Mouse (Mus musculus) layer of hippocampus, postnatal 36 days (tissue): ENCODE measurements around the gene Sh3gl1. TPM values are rescaled to one million over a fixed set of nuclear protein-coding genes. Genes with fewer than 3 reads are reported as not detected.
A peak's percentile ranks its signal among the peaks of the same experiment; 100 is the strongest.

Experiments
- DNase-seq, 2 experiments: peaks; one replicate each; pipeline ENCODE4 v3.0.0; 2022
- total RNA-seq, 2 experiments: library from RNA; stranded (reverse); gene quantifications; 2 replicates each; pipeline ENCODE4 v1.2.3; 2021

Gene Sh3gl1
- total RNA-seq, 2 experiments from 2014 or later: 61.5 to 69.6 TPM

DNA sequence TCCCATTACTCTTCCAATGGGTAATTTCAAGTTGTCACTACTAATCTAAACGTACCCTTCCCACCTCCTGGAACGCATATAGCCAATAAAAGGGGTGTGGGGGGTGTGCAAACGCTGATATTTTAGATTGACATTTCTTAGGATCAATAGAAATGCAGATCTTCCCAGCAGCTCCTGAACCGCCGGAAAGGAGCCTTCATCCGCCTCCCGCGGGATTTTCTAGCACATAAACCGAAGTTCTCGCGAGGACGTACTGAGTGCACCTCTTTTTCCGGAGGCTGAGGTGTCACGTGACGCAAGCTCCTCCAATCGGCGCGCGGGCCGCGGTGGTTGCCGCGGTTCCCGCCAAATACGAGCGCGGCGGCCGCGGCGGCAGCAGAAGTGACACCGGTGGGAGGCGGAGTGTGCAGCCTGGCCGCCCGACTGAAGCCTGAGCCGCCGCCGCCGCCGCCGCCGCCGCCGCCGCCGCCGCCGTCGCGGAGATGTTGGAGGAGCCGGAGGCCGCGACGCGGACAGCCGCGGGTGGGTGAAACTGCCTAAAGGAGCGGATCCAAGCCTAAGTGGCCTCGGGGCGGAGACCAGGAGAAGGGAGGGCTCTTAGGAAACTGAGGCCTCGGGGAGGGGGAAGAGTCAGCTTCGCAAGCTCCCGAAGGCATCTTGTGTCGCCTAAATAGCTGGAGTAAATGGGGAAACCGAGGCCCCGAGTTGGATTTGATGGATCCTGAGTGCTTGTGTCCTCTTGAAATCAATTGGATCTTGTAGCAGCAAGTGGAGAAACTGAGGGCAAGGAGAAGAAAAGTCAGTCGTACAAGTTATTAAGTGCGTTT, 3.8 kb upstream of the Sh3gl1 start, which contains the start of gene Chaf1a:
TSS of gene Chaf1a (plus strand) at position 410 of the 827 bp plus-strand sequence.
- peak; percentile 93 to 95 for DNase-seq

DNA sequence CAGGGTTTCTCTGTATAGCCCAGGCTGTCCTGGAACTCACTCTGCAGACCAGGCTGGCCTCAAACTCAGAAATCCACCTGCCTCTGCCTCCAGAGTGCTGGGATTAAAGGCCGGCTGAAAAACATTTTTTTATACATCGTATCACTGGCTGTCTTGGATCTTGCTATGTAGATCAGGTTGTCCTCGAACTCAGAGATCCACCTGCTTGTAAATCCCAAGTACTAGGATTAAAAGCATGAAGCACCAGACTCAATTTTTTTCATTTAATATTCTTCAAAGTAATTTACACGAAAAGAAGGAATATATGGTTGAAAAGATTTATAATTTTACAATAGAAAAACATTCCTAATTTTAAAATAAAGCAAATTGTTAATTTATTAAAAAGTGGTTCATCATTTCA, 2.9 kb upstream of the Sh3gl1 start:
- DNase-seq: no peak

DNA sequence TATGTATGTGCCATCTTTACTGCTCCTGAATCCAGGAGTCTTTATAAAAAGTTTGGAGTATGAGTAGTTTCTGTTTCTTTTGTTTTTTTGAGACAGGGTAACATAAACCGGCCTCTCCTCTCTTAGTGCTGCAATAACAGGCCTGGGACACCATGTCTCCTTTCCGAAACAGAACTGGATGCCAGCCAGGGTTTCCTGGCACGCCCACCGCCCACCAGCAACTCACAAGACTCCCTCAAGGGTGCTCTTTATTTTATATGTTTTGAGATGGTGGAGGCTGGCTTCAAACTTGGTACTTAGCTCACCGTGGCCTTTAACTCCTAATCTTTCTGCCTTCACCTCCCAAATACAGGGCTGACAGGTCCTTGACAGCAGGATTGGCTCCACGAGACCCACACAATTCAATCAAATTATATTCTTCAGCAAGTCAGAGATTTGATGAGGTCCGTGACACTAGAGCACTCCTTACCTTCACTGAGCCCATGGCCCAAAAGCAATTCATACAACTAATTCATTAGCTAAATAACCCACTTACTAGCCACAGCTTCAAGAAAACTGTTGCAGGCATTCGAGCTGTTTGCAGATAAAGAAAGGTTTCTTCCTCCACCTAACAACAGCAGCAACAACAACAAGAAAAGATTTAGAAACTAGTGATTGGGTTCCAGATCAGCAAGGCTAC, 2.3 kb upstream of the Sh3gl1 start:
- no peak for DNase-seq

DNA sequence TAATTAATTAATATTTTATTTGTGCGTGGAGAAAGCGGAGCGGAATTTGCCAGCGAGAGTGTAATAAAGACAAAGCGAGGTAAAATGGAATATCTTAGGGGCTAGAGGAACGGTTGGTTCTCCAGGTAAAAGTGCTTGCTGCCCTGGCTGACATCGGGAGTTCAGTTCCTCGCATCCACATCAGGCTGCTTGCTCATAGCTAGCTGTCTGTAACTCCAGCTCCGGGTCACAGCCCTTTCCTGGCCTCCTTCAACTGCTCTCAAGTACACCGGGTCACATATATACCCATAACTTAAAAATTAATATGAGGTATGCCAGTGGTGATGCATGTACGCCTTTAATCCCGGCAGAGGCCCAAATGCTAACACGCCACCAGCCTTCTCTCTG, 459 bp upstream of the Sh3gl1 start:
- no peak for DNase-seq

- DNase-seq: no peak
Observed at GRCm38 (mm10) chr17:56035216-56035615, 1.2 kb downstream of the Sh3gl1 start.

- DNase-seq: no peak
Observed at GRCm38 (mm10) chr17:56034726-56035100, 1.7 kb downstream of the Sh3gl1 start.

DNA sequence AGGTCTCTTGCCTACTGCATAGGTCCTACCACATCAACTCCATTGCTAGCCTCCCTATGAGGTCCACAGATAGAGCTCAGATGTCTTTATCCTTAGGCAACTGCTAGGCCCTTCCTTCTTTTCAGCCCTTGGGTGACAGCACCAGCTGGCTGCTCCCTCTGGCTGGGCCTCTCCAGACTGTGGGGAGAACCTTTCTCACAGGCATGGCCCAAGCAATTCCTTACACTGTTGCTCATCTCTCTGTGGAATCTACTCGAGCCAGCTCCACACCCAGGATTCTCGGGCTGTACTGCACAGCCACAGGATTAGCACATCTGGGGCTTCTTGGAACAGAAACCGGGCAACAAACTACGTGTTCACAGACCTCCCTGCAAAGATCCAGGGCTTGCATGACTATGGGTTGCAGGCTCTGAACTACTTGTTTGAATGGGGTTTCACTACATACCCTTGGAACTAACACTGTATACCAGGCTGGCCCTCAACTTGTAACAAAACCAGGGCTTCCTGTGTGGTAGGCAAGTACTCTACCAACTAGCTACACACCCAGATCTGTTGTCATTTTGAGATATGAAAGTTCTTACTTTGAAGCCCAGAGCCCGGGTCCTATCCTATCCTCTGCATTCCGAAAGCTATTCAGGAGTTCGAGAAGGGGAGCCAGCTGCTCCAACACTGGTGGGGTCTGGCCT, 2.3 kb downstream of the Sh3gl1 start:
- DNase-seq: no peak

GRCm38 (mm10) chr17:56032831-56033230, 3.6 kb downstream of the Sh3gl1 start:
- DNase-seq: no peak

GRCm38 (mm10) chr17:56032127-56032733, 4.2 kb downstream of the Sh3gl1 start:
- DNase-seq: no peak

GRCm38 (mm10) chr17:56031431-56031830, 5.0 kb downstream of the Sh3gl1 start:
- DNase-seq: no peak

- no peak for DNase-seq
Observed at GRCm38 (mm10) chr17:56030919-56031318, 5.5 kb downstream of the Sh3gl1 start.

DNA sequence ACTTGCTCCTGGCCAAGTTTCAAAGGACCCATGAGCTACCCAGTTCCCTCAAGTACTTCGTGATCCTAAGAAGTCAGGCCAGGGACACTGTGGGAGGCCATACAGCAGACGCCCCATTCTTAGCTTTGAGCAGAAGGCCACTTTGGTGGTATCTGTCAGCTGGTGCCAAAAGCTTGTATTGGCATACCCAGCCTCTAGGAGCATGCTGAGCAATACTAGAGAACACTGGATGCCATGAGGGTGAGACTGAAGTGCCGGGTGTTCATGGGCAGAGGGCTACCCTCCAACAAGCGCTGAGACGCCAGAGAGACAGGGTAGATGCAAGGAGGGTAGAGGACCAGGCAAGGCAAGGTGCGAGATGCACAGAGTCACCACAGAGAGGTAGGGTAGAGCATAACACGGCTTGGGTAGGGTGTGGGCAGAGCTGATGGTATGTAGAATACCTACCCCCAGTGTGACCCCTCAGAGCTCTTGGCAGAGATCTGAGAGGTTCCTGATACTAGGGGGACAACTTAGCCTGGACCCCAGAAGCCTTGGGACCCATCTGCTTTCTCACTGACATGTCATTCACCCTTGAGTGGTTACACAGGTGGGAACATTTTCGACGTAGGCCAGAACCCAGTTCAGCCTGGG, 6.1 kb downstream of the Sh3gl1 start:
- DNase-seq: no peak

DNA sequence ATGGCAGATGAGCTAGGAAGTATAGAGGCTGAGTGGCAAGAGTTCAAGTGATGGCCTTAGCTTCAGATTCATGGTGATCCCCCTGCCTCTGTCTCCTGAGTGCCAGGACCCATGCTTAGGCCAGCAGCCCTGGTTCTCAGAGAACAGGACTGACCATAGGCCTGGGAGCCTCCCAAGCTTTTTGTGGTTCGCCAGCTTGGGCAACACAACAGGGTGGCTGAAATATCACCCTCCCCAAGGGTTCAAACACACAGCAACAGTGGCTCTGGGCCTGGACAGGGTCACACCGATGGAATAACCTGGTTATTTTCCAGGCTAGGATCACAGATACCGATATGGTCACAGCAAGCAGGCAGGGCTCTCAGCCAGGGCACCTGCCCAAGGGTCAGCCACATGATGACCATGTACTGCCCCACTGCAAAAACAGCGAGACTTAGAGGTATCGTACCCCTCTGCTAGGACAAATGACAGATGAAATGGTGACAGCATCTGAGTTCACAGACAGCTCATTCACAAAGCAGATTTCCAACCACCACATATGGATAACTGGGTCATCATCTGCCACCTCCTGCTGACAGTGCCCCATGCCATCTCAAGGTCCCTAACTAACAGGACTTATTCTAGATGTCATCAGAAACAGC, 8.5 kb downstream of the Sh3gl1 start:
- DNase-seq: peak; percentile 3 to 34

DNA sequence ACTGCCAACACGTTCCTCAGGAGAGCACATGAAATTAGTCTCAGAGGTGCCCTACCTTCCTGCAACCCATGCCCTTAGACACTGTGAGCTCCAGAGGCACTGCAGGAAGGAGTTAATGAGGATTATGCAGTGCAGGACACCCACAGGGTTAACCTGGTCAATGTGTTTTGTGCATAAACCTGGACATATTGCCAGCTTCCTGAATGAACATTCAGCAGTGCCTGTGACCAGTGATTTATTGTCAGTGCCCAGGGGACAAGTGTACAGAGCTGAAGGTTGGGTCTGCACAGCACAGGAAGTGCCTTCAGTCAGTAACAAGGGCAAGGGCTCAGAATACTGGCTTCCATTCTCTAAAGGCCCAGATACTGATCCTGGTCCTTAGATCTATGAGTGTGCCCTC, 9.6 kb downstream of the Sh3gl1 start:
- peak in 1 of 2 experiments; percentile 2 for DNase-seq

DNA sequence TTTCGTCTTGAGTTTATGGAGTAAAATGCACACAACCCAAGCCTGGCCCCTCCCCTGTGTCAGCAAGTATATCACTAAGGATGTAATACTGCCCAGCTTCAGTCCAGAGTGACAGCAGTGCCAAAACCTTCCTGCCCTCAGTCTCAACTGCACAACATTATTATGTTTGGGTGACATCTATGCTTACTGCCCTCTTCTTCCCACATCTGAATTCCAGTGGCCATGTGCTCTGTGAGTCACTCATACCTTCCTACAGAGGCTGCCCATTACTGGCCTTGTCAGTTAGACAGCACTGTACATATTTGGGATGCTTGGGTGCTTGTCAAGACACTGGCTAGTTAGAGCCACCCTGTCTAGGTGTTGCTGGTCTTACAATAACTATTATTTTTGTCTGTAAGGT, 10.1 kb downstream of the Sh3gl1 start:
- DNase-seq: no peak

DNA sequence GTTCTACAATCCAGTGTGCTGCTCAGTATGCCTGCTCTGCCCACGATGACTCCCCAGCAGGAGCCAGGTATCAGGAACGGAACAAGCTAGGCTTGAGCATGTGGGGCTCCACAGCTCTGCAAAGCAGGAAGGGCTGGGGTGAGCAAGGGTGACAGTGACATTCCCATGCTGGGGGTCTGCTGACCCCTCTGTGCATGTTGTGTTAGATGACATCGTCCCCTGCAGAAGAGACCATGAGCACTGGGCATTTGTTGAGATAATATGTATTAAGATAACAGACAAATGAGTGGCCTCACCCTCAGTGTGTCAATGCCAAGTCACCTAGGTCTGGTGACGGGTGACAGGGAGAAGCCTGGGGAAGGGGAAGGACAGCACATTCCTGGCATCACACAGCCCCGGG, 11.5 kb downstream of the Sh3gl1 start:
- DNase-seq: peak in 1 of 2 experiments; percentile 6

DNA sequence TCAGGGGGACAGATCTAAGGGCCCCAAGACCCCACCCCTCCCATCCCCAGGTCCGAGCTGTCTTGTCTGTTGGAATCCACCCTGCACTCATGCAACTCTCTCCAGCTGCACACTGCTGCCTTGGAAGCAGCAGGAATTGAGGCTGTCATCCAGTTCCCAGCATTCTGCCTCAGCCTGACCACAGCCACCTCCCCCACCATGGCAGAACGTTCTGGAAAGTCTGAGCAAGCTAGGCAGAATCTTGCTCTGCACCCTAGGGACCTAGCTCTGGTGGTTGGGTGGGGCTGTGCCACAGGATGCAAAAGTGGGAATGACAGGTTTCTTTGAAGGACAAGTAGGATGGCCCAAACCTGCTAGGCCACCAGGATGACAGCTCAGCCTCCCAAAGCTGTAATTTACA, 12.0 kb downstream of the Sh3gl1 start:
- DNase-seq: no peak

DNA sequence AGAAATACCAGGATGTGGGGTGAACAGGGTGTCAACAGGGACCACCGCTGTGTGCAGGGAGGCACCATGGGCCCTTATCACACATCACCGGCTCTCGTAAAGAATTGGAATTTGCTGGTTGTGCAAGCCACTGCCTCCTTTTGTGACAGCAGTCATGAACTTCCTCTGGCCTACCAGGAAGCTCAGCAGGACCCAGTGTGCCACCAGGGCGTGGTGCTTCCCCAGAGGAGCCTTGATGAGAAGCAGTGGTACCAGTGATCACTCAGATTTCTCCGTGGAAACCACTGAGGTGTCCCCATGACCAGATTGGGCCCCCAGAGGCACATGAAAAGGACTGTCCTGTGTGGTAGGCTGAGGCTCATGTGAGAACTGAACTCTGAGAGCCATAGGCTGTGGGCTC, 13.0 kb downstream of the Sh3gl1 start:
- peak in 1 of 2 experiments; percentile 9 for DNase-seq

GRCm38 (mm10) chr17:56022989-56023290, 13.5 kb downstream of the Sh3gl1 start:
- no peak for DNase-seq

GRCm38 (mm10) chr17:56022131-56022988, 14.1 kb downstream of the Sh3gl1 start:
- DNase-seq: peak in 1 of 2 experiments; percentile 11
